Mouse (Mus musculus) limb, embryonic 14.5 days (tissue): ENCODE measurements around the gene Klhl25. TPM values are rescaled to one million over a fixed set of nuclear protein-coding genes. Genes with fewer than 3 reads are reported as not detected.
"Not testable (repeated sequence)": the region's sequence is repeated elsewhere in the genome, so short reads cannot be mapped to it uniquely, and the experiment has no call there.

Source experiments
- ATAC-seq: fragments of 200-750 bp; cut with Nextera tagmentation; 2 replicates; pipeline ENCODE4 v1.8.0; 2017; ENCODE audit warnings: low read depth, moderate number of reproducible peaks, moderate TSS enrichment; ENCODE audit not compliant: low FRiP score
- DNase-seq: peaks from one replicate; pipeline ENCODE4 v3.0.0-alpha.2; 2015; ENCODE audit warnings: low spot score
- H3K27ac ChIP-seq: fragments of 300-500 bp; sonication (generic); replicated peaks from 2 replicates; pipeline ENCODE4 v1.5.1; 2014; ENCODE audit warnings: low read depth, mild to moderate bottlenecking, low read length, moderate library complexity, mixed read lengths
- H3K27me3 ChIP-seq: fragments of 300-500 bp; sonication (generic); 2 replicates; pipeline ENCODE4 v1.6.1; 2014; ENCODE audit warnings: low read length, mixed read lengths; ENCODE audit not compliant: control insufficient read depth, insufficient read depth
- H3K36me3 ChIP-seq: fragments of 300-500 bp; sonication (generic); 2 replicates; pipeline ENCODE4 v1.6.1; 2014; ENCODE audit warnings: mild to moderate bottlenecking, low read length, moderate library complexity, mixed read lengths; ENCODE audit not compliant: control insufficient read depth, insufficient read depth
- H3K4me1 ChIP-seq: fragments of 300-500 bp; sonication (generic); 2 replicates; pipeline ENCODE4 v1.6.1; 2014; ENCODE audit warnings: antibody characterized with exemption, low read length, mixed read lengths; ENCODE audit not compliant: control insufficient read depth, insufficient read depth
- H3K4me2 ChIP-seq: fragments of 300-500 bp; sonication (generic); replicated peaks from 2 replicates; pipeline ENCODE4 v1.6.1; 2014; ENCODE audit warnings: low read depth, mild to moderate bottlenecking, low read length, moderate library complexity; ENCODE audit not compliant: severe bottlenecking
- H3K4me3 ChIP-seq: fragments of 300-500 bp; sonication (generic); replicated peaks from 2 replicates; pipeline ENCODE4 v1.5.1; 2014; ENCODE audit warnings: low read length
- H3K9ac ChIP-seq: fragments of 300-500 bp; sonication (generic); 2 replicates; pipeline ENCODE4 v1.6.1; 2014; ENCODE audit warnings: mild to moderate bottlenecking, low read depth, low read length, moderate library complexity; ENCODE audit not compliant: severe bottlenecking
- H3K9me3 ChIP-seq: fragments of 300-500 bp; sonication (generic); 2 replicates; pipeline ENCODE4 v1.6.1; 2016; ENCODE audit warnings: low read length; ENCODE audit not compliant: control insufficient read depth
- POLR2A ChIP-seq: fragments of 200-500 bp; IDR thresholded peaks from 2 replicates; pipeline ENCODE4 v1.8.0; 2012; ENCODE audit warnings: inconsistent platforms, mild to moderate bottlenecking, moderate library complexity, borderline replicate concordance; ENCODE audit not compliant: insufficient read depth, insufficient read length; ENCODE audit errors: extremely low read depth
- WGBS: fragments of 180-500 bp; shearing (Covaris S2); extraction: QIAGEN DNeasy Blood & Tissue Kit; methylation state at CpG from one replicate; pipeline ENCODE4 v1.1.7; 2014; 5-methylcytosine and 5-hydroxymethylcytosine counted together
- polyA plus RNA-seq, 2 experiments: library from polyadenylated mRNA; depleted of rRNA in 1 of 2; stranded (reverse) in 1 of 2; unstranded in 1 of 2; fragments of >200 nt; fragmentation: Nextera tagmentation in 1 of 2; extraction: Ambion mirVana in 1 of 2; gene quantifications; 2 replicates each; pipeline versions ENCODE4 v1.2.1 to v1.2.3; 2012 to 2014

Klhl25 gene
- polyA plus RNA-seq, 2 experiments, result 17.2 to 19.4 TPM

DNA sequence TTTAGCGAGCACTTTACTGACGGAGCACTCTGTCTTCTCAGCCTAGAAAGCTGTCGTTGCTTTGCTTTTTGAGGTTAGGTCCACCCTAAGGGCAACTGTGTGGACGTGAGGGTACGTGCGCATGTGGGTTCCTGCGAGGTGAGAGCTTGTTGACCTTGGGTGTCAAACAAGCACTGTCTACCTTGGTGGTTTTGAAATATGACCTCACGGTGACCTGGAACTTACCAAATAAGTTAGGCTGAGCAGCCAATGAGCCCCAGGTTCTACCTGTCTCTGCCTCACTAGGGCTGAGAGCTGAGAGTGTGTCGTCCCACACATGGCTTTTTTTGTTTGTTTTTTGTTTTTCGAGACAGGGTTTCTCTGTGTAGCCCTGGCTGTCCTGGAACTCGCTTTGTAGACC is 8.1 kb downstream of the Klhl25 start:
- Histone ChIP-seq H3K4me3 (no peak overlapping the region), H3K4me1 (peaks cover 19% of the 10 kb centered on the region), H3K9ac (no peak overlapping the region), H3K36me3 (peaks cover 14% of the 10 kb centered on the region), H3K9me3 (no peaks in the 10 kb centered on the region), H3K4me2 (no peak overlapping the region), H3K27me3 (no peaks in the 10 kb centered on the region), H3K27ac (no peak overlapping the region)
- 75% methylated on average over 11 of the region's 11 CpGs for WGBS
- no peak for ATAC-seq
- no peak for TF ChIP-seq POLR2A
- DNase-seq, result no peak

DNA sequence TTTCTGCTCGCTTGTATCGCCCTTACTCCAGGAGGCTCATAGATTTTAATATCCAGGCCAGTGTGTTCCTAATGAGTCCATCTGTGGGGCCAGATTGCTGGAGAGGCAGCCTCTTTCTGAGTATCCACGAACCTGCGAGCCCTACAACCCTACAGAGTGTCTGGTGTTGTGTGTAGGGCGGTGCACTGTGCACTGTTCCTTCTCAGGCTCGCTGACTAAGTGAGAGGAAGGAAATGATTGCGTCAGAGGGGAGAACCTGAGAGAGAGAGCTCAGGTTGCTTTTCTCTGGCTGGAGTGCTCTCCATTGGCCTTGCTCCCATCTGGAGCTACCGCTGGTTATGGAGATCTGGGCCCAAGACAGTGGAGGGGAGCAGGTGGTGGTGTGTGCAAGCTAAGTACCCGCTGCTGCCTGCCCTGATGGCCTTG is 11.7 kb downstream of the Klhl25 start:
- ATAC-seq, result peak; percentile 34; the same call in 1 of the 2 replicates
- no peak overlapping the region for H3K9ac ChIP-seq
- no peak overlapping the region for H3K4me3 ChIP-seq
- H3K27ac ChIP-seq, result no peak overlapping the region
- H3K36me3 ChIP-seq, result peaks cover 7% of the 10 kb centered on the region
- no peaks in the 10 kb centered on the region for H3K9me3 ChIP-seq
- no peak for DNase-seq
- no peak overlapping the region for H3K4me2 ChIP-seq
- TF ChIP-seq POLR2A, result no peak
- WGBS, result 73% methylated on average over 9 of the region's 9 CpGs
- H3K27me3 ChIP-seq, result no peaks in the 10 kb centered on the region
- H3K4me1 ChIP-seq, result peaks cover 11% of the 10 kb centered on the region; the same call in 1 of the 2 replicates

DNA sequence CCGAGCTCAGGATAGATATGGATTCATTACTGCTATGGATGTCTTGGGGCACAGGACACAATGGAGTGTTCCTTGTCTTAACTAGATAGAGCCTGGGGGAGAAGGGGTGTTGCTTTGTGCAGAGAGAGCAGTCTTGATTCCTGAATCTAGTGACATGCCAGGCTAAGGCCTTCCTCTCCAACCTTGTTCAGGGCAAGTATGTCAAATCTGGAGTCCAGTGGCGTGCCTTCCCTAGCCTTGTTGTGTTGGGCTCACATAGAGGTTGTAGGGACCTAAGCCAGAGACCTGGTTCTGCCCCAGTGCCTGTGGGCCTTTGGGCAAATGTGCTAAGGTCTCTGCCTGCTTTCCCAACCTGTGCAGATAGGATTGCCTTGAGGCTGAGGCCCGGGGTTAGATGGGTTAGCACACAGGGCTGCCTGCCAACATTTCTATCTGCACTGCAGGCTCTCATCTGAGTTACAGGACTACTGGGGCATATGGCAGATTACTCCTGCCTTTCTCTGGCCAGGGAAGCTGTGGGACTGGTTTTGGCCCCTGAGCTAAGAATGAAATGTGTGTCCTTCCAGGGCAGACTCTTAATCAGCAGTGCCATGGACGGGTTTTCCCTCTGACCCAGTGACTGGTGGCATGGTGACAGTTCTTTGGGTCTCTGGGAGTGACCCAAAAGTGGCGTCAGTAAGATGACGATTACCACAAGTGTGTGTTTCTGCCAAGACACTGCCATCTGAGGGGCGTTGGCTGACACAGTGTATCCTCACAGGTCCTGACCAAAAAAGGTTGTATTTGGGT is 13.7 kb downstream of the Klhl25 start:
- not testable (repeated sequence) for ATAC-seq, H3K27me3 ChIP-seq, H3K4me1 ChIP-seq, H3K27ac ChIP-seq, H3K9me3 ChIP-seq, H3K9ac ChIP-seq, DNase-seq, H3K4me2 ChIP-seq, H3K4me3 ChIP-seq
- H3K36me3 ChIP-seq, result peaks cover 25% of the 10 kb centered on the region
- WGBS, result 99% methylated on average over 5 of the region's 7 CpGs

DNA sequence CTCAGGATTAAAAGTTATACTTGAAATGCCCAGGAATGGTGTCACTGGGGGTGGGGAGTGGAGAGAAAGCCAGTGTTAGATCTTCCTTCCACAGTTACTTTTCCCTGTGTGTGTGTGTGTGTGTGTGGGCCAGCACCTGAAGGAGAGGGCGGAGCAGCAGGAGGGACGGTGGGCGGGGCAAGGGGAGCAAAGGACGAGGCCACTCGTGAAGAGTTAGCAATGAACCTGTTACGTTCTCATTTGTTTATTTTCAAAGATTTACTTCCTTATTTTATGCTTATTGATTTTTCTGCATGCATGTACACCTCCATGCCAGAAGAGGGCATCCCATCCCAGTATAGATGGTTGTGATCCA is 14.3 kb downstream of the Klhl25 start:
- H3K4me3 ChIP-seq, ATAC-seq, H3K4me1 ChIP-seq, DNase-seq, H3K4me2 ChIP-seq, H3K9ac ChIP-seq, H3K27ac ChIP-seq, H3K27me3 ChIP-seq, H3K9me3 ChIP-seq: not testable (repeated sequence)
- 94% methylated on average over 6 of the region's 6 CpGs for WGBS
- H3K36me3 ChIP-seq, result peaks cover 28% of the 10 kb centered on the region

DNA sequence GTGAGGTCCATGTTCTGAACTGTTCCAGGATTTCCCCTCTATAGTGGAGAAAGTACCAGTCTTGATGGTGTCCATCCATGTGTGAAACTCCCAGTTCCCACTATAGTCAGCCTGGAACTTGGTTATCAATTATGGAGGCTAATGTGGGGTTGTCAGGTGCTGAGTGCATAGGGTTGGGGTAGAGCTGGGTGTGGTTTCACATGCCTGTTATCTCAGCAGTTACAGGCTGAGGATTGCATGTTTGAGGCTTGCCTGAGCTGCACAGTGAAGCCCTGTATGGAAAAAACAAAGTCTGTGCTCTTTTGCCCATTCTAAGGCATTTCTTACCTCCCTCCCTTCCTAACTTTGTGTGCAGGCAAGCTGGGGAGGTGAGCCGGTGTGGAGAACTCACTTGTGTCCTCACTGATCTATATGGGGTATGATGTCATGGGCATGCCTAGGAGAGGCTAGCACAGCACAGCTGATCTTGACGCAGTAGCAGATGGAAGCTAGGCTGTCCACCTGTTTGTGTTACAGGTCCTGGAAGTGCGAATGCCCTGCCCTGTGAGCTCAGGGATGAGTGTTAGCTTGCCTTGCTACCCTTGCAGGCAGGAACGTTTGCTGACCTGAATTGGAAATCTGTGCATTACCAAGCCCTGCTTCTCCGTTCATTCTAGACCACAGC is 15.3 kb downstream of the Klhl25 start:
- H3K4me1 ChIP-seq, DNase-seq, ATAC-seq, H3K4me2 ChIP-seq, H3K27ac ChIP-seq, H3K9me3 ChIP-seq, H3K27me3 ChIP-seq, H3K4me3 ChIP-seq, H3K9ac ChIP-seq: not testable (repeated sequence)
- WGBS, result 88% methylated on average over 5 of the region's 5 CpGs
- peaks cover 31% of the 10 kb centered on the region for H3K36me3 ChIP-seq
